Mouse (Mus musculus) brain, embryonic 14.5 days (tissue): ENCODE measurements around the gene Pdrg1.

Experiments used
- CTCF ChIP-seq: fragments of 200-500 bp; IDR thresholded peaks from 2 replicates; pipeline ENCODE4 v1.5.1; 2012; ENCODE audit warnings: inconsistent platforms, mild to moderate bottlenecking, moderate library complexity, borderline replicate concordance; ENCODE audit not compliant: insufficient read depth, insufficient read length; ENCODE audit errors: extremely low read depth
- POLR2A ChIP-seq: fragments of 200-500 bp; IDR thresholded peaks from 2 replicates; pipeline ENCODE4 v1.6.1; 2012; ENCODE audit warnings: mild to moderate bottlenecking, inconsistent platforms, borderline replicate concordance; ENCODE audit not compliant: poor library complexity, insufficient read depth, insufficient read length, severe bottlenecking; ENCODE audit errors: extremely low read depth

DNA sequence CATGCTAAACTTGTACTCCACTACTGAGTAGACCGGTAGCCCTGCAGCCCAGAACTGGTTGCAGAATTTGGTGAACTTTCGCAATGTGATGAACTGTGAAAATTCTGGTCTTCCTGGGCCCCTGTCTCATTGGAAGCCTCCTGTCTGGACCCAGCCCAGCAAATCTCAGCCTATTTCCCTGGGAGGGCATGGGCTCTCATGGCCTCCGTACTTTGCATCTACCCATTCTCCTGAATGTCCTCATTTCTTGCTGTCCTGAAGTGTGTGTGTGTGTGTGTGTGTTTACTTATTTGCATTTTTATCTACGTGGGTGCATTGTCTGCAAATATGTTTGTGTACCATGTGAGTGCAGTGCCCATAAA lies 34.8 kb upstream of the Pdrg1 start:
- TF ChIP-seq POLR2A (no peak), CTCF (no peak)
